Mouse (Mus musculus) ES-Bruce4 (cell line): ENCODE results near the gene Snx25.

Experiments
- CTCF ChIP-seq: IDR thresholded peaks from one replicate; pipeline ENCODE4 v1.8.1; 2011; ENCODE audit warnings: low read depth, low read length
- POLR2A ChIP-seq: IDR thresholded peaks from one replicate; pipeline ENCODE4 v1.8.1; 2011; ENCODE audit warnings: low read length; ENCODE audit not compliant: insufficient read depth

- TF ChIP-seq CTCF: no peak
- no peak for TF ChIP-seq POLR2A
Measured at GRCm38 (mm10) chr8:46081030-46081429, 70.9 kb downstream of the Snx25 start.
